Mouse (Mus musculus): ENCODE measurements around the gene Dnajb3. TPM values are rescaled to one million over a fixed set of nuclear protein-coding genes. Genes with fewer than 3 reads are reported as not detected.
"Not testable (repeated sequence)": the region's sequence is repeated elsewhere in the genome, so short reads cannot be mapped to it uniquely, and the experiment has no call there.

Dnajb3 gene
- polyA plus RNA-seq, 1 experiment from 2014 or later = 14.7 TPM

DNA sequence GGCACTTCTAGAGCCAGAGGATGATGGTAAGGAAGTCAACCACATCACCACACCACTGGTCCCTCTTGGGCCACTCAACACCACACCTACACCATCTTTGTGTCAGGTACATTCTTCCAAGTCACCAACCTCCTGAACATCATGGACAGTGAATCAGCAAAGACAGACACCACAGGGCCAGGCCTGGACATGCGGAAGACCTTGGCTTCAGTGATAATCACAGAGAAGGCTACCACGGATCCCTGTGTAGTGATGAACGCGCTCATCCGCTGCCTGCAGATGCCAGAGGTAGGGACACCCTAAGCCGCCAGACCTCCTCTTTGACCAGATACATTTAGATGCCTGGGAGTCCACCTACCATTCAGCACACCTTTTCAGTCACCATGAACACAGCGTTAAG is 22.5 kb upstream of the Dnajb3 start:
- H3K36me3 ChIP-seq (ENCODE audit: control insufficient read depth, insufficient read depth, low read length) = no peaks in the 10 kb centered on the region
- no peak for DNase-seq (ENCODE audit: low spot score)
- ATAC-seq (ENCODE audit: low FRiP score) = no peak
- no peak overlapping the region for H3K4me3 ChIP-seq (ENCODE audit: low read depth, low read length)
- H3K27ac ChIP-seq (ENCODE audit: low read depth, low read length) = no peak overlapping the region
- H3K4me1 ChIP-seq (replicated peaks; ENCODE audit: control insufficient read depth, insufficient read depth, low read length) = no peaks in the 10 kb centered on the region
- H3K9ac ChIP-seq (ENCODE audit: low read depth, low read length) = no peak overlapping the region
- peaks cover 78% of the 10 kb centered on the region for H3K9me3 ChIP-seq (ENCODE audit: control insufficient read depth, low read length)
- no peak overlapping the region for H3K4me2 ChIP-seq (replicated peaks; ENCODE audit: low read depth, low read length)
- WGBS = 73% methylated on average over 7 of the region's 7 CpGs
- H3K27me3 ChIP-seq (ENCODE audit: control insufficient read depth, insufficient read depth, low read length) = no peaks in the 10 kb centered on the region

DNA sequence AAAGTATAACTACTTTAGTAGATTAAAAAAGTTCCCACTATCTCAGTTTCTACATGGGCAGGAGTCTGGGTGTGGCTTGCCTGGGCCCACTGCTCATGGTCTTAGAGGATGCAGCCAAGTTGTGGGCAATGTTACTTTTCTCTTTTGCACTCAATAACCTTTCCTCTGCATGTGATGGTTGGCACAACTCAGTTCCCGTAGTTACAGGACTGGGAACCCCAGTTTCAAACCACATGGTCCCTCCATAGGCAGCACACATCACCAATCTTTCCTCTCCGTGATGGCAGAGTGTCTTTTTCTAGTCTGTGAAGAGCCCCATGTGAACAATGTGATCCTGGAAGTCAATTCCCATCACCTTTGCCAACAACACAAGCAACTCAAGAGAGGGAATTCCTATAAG is 21.9 kb upstream of the Dnajb3 start:
- H3K4me3 ChIP-seq (ENCODE audit: low read depth, low read length) = no peak overlapping the region
- no peaks in the 10 kb centered on the region for H3K27me3 ChIP-seq (ENCODE audit: control insufficient read depth, insufficient read depth, low read length)
- DNase-seq (ENCODE audit: low spot score) (no peak), ATAC-seq (ENCODE audit: low FRiP score) (no peak)
- H3K27ac ChIP-seq (ENCODE audit: low read depth, low read length) = no peak overlapping the region
- no peak overlapping the region for H3K9ac ChIP-seq (ENCODE audit: low read depth, low read length)
- 57% methylated on average over 2 of the region's 2 CpGs for WGBS
- H3K9me3 ChIP-seq (ENCODE audit: control insufficient read depth, low read length) = peaks cover 72% of the 10 kb centered on the region
- H3K4me2 ChIP-seq (replicated peaks; ENCODE audit: low read depth, low read length) = no peak overlapping the region
- H3K36me3 ChIP-seq (ENCODE audit: control insufficient read depth, insufficient read depth, low read length) = no peaks in the 10 kb centered on the region
- no peaks in the 10 kb centered on the region for H3K4me1 ChIP-seq (replicated peaks; ENCODE audit: control insufficient read depth, insufficient read depth, low read length)

DNA sequence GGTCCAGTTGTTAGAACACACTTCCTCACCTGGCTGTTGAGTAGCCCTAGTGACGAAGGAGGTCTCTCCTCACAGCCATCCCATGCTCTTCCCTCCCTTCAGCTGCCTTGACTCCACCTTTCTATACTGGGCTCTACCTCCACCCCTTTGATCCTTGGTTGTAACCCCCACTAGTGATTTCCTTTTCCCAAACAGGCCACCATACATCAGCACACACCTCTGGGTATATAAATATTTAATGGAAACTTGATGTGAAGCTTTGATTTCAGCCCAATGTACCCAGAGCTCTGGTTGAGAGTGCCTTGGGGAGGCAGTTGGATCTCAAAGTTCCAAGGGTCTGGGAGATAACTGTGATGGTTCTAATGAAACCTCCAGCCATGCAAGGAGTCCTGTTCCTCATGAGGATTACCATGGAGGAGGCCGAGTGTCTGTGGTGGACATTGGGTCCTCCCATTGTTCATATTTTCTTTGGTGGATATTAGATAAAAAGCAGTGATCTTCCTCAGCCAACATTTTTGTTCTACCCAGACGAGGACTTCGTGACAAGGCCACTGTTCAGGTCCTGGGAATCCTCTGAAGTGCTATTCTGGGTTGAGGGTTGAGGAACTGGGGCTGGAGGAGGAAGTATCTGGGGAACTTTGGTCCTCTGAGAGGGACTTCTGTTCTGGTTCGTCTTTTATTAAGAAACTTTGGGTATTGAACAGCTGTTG is 21.2 kb upstream of the Dnajb3 start, which contains the start of gene Mroh2a:
TSS of gene Mroh2a (plus strand) at position 317 of the 710 bp plus-strand sequence.
- ATAC-seq (ENCODE audit: low FRiP score) = no peak
- no peaks in the 10 kb centered on the region for H3K36me3 ChIP-seq (ENCODE audit: control insufficient read depth, insufficient read depth, low read length)
- no peaks in the 10 kb centered on the region for H3K4me1 ChIP-seq (replicated peaks; ENCODE audit: control insufficient read depth, insufficient read depth, low read length)
- H3K4me3 ChIP-seq (ENCODE audit: low read depth, low read length) = no peak within 1 kb of the TSS
- WGBS = 56% methylated on average over 5 of the region's 5 CpGs
- no peak for DNase-seq (ENCODE audit: low spot score)
- H3K9me3 ChIP-seq (ENCODE audit: control insufficient read depth, low read length) = peaks cover 69% of the 10 kb centered on the region
- H3K4me2 ChIP-seq (replicated peaks; ENCODE audit: low read depth, low read length) = no peak within 1 kb of the TSS
- no peak within 1 kb of the TSS for H3K27ac ChIP-seq (ENCODE audit: low read depth, low read length)
- H3K27me3 ChIP-seq (ENCODE audit: control insufficient read depth, insufficient read depth, low read length) = no peaks in the 10 kb centered on the region
- H3K9ac ChIP-seq (ENCODE audit: low read depth, low read length) = no peak within 1 kb of the TSS

DNA sequence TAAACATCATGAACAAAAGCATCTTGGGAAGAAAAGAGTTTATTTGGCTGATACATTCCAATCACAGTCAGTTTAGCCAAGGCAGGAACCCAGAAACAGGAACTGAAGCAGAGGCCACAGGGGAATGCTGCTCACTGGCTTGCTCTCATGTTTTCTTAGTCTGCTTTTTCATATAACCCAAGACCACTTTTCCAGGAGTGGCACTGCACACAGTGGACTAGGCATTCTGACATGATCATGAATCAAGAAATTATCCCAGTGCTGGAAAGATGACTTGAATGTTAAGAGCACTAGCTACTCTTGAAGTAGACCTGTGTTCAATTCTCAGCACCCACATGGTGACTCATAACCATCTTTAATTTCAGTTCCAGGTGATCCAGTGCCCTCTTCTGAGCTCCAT is 20.2 kb upstream of the Dnajb3 start:
- Histone ChIP-seq H3K4me2 (replicated peaks; ENCODE audit: low read depth, low read length) (no peak overlapping the region), H3K9ac (ENCODE audit: low read depth, low read length) (no peak overlapping the region), H3K4me1 (replicated peaks; ENCODE audit: control insufficient read depth, insufficient read depth, low read length) (no peaks in the 10 kb centered on the region), H3K27ac (ENCODE audit: low read depth, low read length) (no peak overlapping the region), H3K9me3 (ENCODE audit: control insufficient read depth, low read length) (peaks cover 58% of the 10 kb centered on the region), H3K36me3 (ENCODE audit: control insufficient read depth, insufficient read depth, low read length) (no peaks in the 10 kb centered on the region), H3K4me3 (ENCODE audit: low read depth, low read length) (no peak overlapping the region), H3K27me3 (ENCODE audit: control insufficient read depth, insufficient read depth, low read length) (no peaks in the 10 kb centered on the region)
- ATAC-seq (ENCODE audit: low FRiP score) (no peak), DNase-seq (ENCODE audit: low spot score) (no peak)

DNA sequence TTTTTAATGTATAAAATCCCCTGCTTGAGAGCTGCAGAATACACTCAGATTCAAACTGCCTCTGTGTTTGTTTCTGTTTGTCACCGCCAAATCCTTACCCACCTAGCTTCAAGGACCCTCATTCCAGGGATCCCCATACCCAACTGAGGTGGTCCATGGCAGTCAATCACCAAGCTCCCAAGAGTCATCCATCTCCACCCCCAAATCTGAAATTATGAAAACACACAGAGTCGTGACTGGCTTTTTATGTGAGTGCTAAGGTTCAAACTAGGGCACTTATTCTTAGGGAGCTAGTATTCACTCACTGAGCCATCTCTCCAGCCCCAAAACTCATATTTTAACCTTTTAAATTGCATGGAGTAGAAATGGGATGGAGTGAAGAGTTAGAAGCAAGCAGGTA is 19.7 kb upstream of the Dnajb3 start:
- H3K9me3 ChIP-seq (ENCODE audit: control insufficient read depth, low read length) = peaks cover 54% of the 10 kb centered on the region
- not testable (repeated sequence) for H3K27ac ChIP-seq (ENCODE audit: low read depth, low read length); DNase-seq (ENCODE audit: low spot score); H3K36me3 ChIP-seq (ENCODE audit: control insufficient read depth, insufficient read depth, low read length); H3K27me3 ChIP-seq (ENCODE audit: control insufficient read depth, insufficient read depth, low read length); H3K4me2 ChIP-seq (replicated peaks; ENCODE audit: low read depth, low read length); H3K9ac ChIP-seq (ENCODE audit: low read depth, low read length); ATAC-seq (ENCODE audit: low FRiP score); H3K4me3 ChIP-seq (ENCODE audit: low read depth, low read length); H3K4me1 ChIP-seq (replicated peaks; ENCODE audit: control insufficient read depth, insufficient read depth, low read length)
- 42% methylated on average over 2 of the region's 2 CpGs for WGBS

DNA sequence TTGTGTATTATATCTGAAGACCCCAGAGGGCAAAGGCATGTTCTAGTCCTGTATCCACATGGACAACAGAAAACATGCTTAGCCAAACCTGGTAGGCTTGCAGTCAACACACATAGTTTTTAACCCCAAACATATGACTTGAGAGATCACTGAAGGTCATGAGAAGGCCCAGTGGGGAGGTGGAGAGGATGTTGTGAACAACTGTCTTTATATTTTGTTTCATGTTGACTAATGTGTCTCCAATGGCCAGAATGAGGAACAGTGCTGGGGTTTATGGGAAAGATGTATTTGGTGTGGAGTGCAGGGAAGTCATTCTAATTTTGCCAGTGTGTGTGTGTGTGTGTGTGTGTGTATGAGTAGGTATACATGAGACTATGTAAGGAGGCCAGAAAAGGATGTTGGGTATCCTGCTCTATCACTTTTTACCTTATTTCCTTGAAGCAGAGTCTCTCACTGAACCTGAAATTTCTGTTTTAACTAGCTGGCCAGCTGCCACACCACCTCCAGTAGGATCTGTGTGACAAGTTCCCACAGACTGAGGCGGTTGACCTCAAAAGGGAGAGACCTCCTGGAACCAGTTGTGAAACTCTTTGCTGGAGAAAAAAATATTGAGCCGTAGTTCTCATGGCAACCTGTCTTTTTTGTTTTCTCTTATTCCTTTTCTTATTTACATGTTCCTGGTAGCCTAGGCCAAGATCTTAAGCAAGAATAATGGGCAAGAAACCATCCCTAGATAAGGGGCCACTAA is 18.6 kb upstream of the Dnajb3 start:
- DNase-seq (ENCODE audit: low spot score) = no peak
- peaks cover 43% of the 10 kb centered on the region for H3K9me3 ChIP-seq (ENCODE audit: control insufficient read depth, low read length)
- no peak overlapping the region for H3K27ac ChIP-seq (ENCODE audit: low read depth, low read length)
- no peaks in the 10 kb centered on the region for H3K4me1 ChIP-seq (replicated peaks; ENCODE audit: control insufficient read depth, insufficient read depth, low read length)
- H3K9ac ChIP-seq (ENCODE audit: low read depth, low read length) = no peak overlapping the region
- H3K4me2 ChIP-seq (replicated peaks; ENCODE audit: low read depth, low read length) = no peak overlapping the region
- ATAC-seq (ENCODE audit: low FRiP score) = no peak
- no peaks in the 10 kb centered on the region for H3K27me3 ChIP-seq (ENCODE audit: control insufficient read depth, insufficient read depth, low read length)
- no peaks in the 10 kb centered on the region for H3K36me3 ChIP-seq (ENCODE audit: control insufficient read depth, insufficient read depth, low read length)
- 73% methylated on average over 2 of the region's 2 CpGs for WGBS
- H3K4me3 ChIP-seq (ENCODE audit: low read depth, low read length) = no peak overlapping the region

DNA sequence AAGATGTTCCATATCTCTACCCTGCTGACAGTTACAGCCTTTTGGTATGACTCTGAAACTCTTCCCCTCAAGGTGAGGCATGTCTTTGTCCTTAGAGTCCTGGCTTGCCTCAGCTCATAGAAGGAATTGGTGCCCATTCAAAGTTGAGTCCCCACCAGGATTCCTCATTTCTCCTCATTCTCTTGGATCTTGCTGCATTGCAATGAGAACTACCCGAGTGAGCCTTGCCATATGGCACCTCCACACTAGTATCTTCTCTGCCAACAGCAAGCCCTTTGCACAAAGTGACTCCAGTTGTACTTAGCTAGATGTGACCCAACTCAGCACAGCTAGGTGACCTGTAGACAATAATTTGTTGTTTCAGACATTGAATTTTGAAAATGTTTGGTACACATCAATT is 18.0 kb upstream of the Dnajb3 start:
- Histone ChIP-seq H3K27me3 (ENCODE audit: control insufficient read depth, insufficient read depth, low read length) (no peaks in the 10 kb centered on the region), H3K9ac (ENCODE audit: low read depth, low read length) (no peak overlapping the region), H3K9me3 (ENCODE audit: control insufficient read depth, low read length) (peaks cover 37% of the 10 kb centered on the region), H3K4me3 (ENCODE audit: low read depth, low read length) (no peak overlapping the region), H3K4me1 (replicated peaks; ENCODE audit: control insufficient read depth, insufficient read depth, low read length) (no peaks in the 10 kb centered on the region), H3K36me3 (ENCODE audit: control insufficient read depth, insufficient read depth, low read length) (no peaks in the 10 kb centered on the region), H3K4me2 (replicated peaks; ENCODE audit: low read depth, low read length) (no peak overlapping the region), H3K27ac (ENCODE audit: low read depth, low read length) (no peak overlapping the region)
- WGBS = 62% methylated on average over 1 of the region's 1 CpGs
- no peak for DNase-seq (ENCODE audit: low spot score)
- no peak for ATAC-seq (ENCODE audit: low FRiP score)

DNA sequence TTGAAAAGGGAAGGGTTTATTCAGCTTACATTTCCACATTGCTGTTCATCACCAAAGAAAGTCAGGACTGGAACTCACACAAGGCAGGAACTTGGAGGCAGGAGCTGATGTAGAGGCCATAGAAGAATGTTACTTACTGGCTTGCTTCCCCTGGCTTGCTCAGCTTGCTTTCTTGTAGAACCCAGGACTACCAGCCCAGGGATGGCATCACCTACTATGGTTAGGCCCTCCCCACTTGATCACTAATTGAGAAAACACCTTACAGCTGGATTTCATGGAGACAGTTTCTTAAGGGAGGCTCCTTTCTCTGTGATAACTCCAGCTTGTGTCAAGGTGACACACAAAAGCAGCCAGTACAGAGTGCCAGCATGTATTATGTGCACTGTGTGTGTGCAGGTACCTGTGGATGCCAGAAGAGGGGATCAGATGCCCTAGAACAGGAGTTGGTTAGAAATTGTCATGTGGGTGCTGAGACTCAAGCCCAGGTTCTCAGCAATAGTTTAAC is 17.5 kb upstream of the Dnajb3 start:
- not testable (repeated sequence) for H3K4me2 ChIP-seq (replicated peaks; ENCODE audit: low read depth, low read length); H3K4me1 ChIP-seq (replicated peaks; ENCODE audit: control insufficient read depth, insufficient read depth, low read length); H3K36me3 ChIP-seq (ENCODE audit: control insufficient read depth, insufficient read depth, low read length); H3K9ac ChIP-seq (ENCODE audit: low read depth, low read length); H3K4me3 ChIP-seq (ENCODE audit: low read depth, low read length); DNase-seq (ENCODE audit: low spot score); ATAC-seq (ENCODE audit: low FRiP score); H3K27ac ChIP-seq (ENCODE audit: low read depth, low read length); H3K27me3 ChIP-seq (ENCODE audit: control insufficient read depth, insufficient read depth, low read length)
- H3K9me3 ChIP-seq (ENCODE audit: control insufficient read depth, low read length) = peaks cover 31% of the 10 kb centered on the region

DNA sequence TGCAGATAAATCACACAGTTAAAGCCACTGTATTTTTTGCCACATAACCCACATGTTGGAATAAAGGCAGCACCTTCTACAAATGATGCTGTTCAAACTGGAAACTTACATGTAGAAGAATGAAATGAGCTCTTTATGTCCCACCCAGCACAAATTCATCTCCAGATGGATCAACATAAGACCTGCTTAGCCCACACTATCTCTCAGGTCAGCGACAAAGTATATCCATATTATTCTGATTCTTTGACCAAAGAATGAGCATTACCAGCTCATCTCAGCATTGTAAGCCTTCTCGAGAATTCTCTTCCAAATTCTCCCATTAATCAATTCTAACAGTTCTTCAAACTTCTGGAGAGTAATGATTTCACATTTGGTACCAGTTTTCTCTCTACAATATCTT is 16.6 kb upstream of the Dnajb3 start:
- 51% methylated on average over 2 of the region's 2 CpGs for WGBS
- no peak for ATAC-seq (ENCODE audit: low FRiP score)

More for the DNA sequence above, 16.6 kb upstream of the Dnajb3 start:
- peaks cover 28% of the 10 kb centered on the region for H3K9me3 ChIP-seq (ENCODE audit: control insufficient read depth, low read length)
- no peak overlapping the region for H3K27ac ChIP-seq (ENCODE audit: low read depth, low read length)
- H3K9ac ChIP-seq (ENCODE audit: low read depth, low read length) = no peak overlapping the region
- no peaks in the 10 kb centered on the region for H3K36me3 ChIP-seq (ENCODE audit: control insufficient read depth, insufficient read depth, low read length)
- no peak overlapping the region for H3K4me2 ChIP-seq (replicated peaks; ENCODE audit: low read depth, low read length)
- H3K4me3 ChIP-seq (ENCODE audit: low read depth, low read length) = no peak overlapping the region
- H3K4me1 ChIP-seq (replicated peaks; ENCODE audit: control insufficient read depth, insufficient read depth, low read length) = no peaks in the 10 kb centered on the region
- no peak for DNase-seq (ENCODE audit: low spot score)
- no peaks in the 10 kb centered on the region for H3K27me3 ChIP-seq (ENCODE audit: control insufficient read depth, insufficient read depth, low read length)

All from hindbrain, embryonic 11.5 days (tissue).